Mouse (Mus musculus) limb, embryonic 13.5 days (tissue): ENCODE data around the gene Bet1. TPM values are rescaled to one million over a fixed set of nuclear protein-coding genes. Genes with fewer than 3 reads are reported as not detected.

Experiments used
- polyA plus RNA-seq: library from polyadenylated mRNA; unstranded; fragments of >200 nt; fragmentation: Nextera tagmentation; extraction: Ambion mirVana; gene quantifications from 2 replicates; pipeline ENCODE4 v1.2.1, GENCODE M21; 2015

Bet1 gene
- polyA plus RNA-seq, 1 experiment from 2014 or later, result 80.6 TPM

Other genes with a start within 250 kb of the Bet1 start
- gene Tfpi2, start 98.1 kb downstream of the Bet1 start, polyA plus RNA-seq, result 1.2 and 1.5 TPM in 2 replicates
- gene Gngt1, start 93.2 kb downstream of the Bet1 start, polyA plus RNA-seq, result not detected in 2 replicates
- gene Gng11, start 83.1 kb downstream of the Bet1 start, polyA plus RNA-seq, result 69.8 and 71.7 TPM in 2 replicates